Mouse (Mus musculus): Measurements from ENCODE around the gene Eno3.

GRCm38 (mm10) chr11:70706127-70706526 lies 49.1 kb downstream of the Eno3 start:
- TF ChIP-seq POLR2AphosphoS5 (IDR thresholded peaks at IDR 0.05; ENCODE audit: insufficient replicate concordance, low read depth, low read length) (no peak), CTCF (IDR thresholded peaks at IDR 0.05; ENCODE audit: low read depth, low read length) (no peak)

Measured in G1E (cell line).